Mouse (Mus musculus): ENCODE measurements around the gene Vps33b.
A peak's percentile ranks its signal among the peaks of the same experiment; 100 is the strongest.

Gene Vps33b

DNA sequence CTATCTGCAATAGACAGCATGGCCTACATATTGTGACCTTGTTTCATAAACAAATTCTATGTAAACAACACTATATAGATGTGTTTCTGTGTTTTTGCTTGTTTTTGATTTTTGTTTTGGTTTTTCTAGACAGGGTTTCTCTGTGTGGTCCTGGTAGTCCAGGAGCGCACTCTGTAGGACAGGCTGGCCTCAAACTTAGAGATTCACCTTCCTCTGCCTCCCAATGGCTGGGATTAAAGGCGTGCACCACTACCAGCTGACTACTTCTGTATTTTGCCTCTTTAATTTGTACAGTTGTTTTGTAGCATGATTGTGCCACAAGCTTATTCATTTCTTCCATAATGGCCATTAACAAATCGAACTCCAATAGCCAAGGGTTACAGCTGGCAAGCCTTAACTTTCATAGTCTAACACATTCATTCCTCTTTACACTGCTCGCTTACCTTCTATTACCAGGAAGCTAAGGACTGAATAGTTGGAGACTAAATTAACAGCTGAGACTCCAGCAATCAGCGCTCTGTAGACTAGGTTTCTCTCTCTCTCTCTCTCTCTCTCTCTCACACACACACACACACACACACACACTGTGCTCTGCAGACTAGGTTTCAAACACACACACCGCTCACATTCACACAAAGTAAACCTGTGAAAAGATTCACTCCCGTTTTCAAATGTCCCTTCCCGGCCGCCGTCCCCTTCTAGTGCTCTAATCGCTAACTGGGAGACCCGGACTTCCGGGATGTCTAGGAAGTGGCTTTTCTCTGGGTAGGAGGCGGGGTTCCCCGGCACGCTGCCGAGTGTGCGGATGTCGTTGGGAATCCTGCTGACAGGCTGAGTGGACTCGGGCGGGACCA, at the start of gene Vps33b:
TSS of gene Vps33b (plus strand) at position 753 of the 854 bp plus-strand sequence.
- DNase-seq (ENCODE audit: low spot score in 2 of 2), result peak; percentile 92 to 96

DNA sequence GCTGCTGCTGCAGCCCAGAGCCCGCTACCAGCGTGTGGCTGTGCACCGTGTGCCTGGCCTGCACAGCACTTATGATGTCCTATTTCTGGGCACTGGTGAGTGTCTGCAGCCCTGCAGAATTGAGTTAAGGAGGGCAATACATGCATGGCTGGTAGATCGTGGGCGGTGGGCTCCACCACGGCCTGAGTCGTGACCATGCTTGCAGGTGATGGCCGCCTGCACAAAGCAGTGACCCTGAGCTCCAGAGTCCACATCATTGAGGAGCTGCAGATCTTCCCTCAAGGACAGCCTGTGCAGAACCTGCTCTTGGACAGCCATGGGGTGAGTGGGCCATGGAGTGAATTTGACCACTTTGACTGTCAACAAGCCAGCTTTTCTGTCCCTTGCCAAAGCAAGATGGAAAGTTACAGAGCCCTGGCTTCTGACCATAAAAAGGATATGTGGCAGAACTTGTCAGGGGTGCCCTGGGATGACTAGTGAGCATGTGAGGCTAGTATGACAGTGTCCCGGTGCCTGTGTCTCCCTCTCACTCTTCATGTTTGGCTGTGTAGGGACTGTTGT, 49.1 kb upstream of the Vps33b start:
- no peak for DNase-seq (ENCODE audit: low spot score in 2 of 2)

DNA sequence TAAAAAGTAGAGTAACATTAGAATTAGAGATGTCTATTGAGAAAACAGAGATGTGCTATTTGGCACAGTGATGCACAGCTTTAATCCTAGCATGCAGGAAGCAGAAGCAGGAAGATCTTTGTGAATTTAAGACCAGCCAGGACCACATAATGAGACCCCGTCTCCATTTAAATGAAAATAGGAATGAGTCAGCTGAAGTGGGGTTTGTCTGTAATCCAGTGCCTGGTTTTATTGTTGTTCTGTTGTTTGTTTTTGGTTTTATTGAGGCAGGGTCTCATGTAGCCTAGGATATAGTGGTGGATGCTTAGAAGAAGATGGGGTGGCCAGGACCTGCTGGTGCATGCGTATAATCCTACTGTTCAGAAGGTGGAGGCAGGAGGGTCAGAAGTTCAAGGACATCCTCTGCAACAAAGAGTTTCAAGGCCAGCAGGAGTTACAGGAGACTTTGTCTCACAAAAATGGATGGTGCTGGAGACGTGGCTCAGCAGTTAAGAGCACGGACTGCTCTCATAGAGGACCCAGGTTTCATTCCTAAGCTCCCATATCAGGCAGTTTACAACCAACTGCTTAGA, 48.2 kb upstream of the Vps33b start:
- no peak for DNase-seq (ENCODE audit: low spot score in 2 of 2)

DNA sequence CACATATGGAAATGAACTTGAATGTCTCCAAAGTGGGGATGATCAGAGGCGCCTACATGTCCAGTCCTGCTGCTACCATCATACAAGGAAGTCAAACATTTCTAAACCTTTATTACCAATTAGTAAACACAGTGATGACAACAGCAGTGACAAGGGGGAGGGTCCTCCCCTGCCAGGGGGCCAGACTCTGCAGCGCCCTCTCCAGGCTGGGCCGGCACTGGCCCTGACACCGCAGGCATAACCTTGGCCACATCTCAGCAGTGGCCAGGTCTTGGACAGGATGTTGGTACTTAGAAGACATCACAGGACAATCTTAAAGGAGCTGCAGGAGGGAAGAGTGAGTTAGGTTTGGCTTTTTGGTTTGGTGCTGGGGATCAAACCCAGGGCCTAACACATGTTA, 42.4 kb upstream of the Vps33b start:
- no peak for DNase-seq (ENCODE audit: low spot score in 2 of 2)

GRCm38 (mm10) chr7:80230196-80230595, 39.3 kb upstream of the Vps33b start:
- DNase-seq (ENCODE audit: low spot score in 2 of 2), result peak; percentile 47 to 65

DNA sequence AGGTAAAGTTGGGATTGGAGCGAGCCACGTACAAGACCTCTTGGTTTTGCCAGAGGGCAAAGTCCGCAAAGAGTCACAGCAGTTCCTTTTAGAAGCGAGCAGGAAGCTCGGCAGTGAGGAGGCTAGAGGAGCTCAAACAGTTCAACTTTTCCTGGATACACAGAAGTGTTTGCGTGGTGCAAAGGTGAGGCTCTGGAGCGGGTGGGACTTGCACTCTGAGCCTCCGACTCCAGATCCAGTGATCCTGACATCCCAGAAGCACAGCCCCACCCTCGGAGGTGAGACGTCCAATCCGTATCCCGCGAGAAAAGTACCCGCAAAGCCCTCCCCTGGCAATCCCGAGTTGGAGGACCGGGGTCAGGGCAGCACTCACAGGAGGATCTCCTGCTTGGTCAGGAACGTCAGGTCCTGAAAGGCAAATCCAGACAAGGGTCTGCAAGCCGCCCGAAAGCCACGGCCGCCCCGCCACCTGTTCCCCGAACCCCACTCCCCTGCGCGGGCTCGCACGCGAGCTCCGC, 37.4 kb upstream of the Vps33b start:
- no peak for DNase-seq (ENCODE audit: low spot score in 2 of 2)

- DNase-seq (ENCODE audit: low spot score in 2 of 2), result peak; percentile 98 to 99
These were observed 36.9 kb upstream of the Vps33b start, which contains the start of the genes Cib1 and Gdpgp1 for GRCm38 (mm10) chr7:80232489-80233029. TSS of gene Cib1 (minus strand) at chr7:80232813. TSS of gene Gdpgp1 (plus strand) at chr7:80232865.

- no peak for DNase-seq (ENCODE audit: low spot score in 2 of 2)
These were observed 35.6 kb upstream of the Vps33b start for GRCm38 (mm10) chr7:80233799-80234198.

GRCm38 (mm10) chr7:80238542-80238941, 30.9 kb upstream of the Vps33b start:
- DNase-seq (ENCODE audit: low spot score in 2 of 2), result no peak

- DNase-seq (ENCODE audit: low spot score in 2 of 2), result no peak
These were observed 27.8 kb upstream of the Vps33b start for GRCm38 (mm10) chr7:80241661-80242060.

- no peak for DNase-seq (ENCODE audit: low spot score in 2 of 2)
These were observed 24.6 kb upstream of the Vps33b start for GRCm38 (mm10) chr7:80244851-80245250.

GRCm38 (mm10) chr7:80246148-80246721, 23.2 kb upstream of the Vps33b start, which contains the start of gene Ttll13:
TSS of gene Ttll13 (plus strand) at chr7:80246376.
- DNase-seq (ENCODE audit: low spot score in 2 of 2), result peak; percentile 97

GRCm38 (mm10) chr7:80246859-80247258, 22.6 kb upstream of the Vps33b start:
- DNase-seq (ENCODE audit: low spot score in 2 of 2), result no peak

DNA sequence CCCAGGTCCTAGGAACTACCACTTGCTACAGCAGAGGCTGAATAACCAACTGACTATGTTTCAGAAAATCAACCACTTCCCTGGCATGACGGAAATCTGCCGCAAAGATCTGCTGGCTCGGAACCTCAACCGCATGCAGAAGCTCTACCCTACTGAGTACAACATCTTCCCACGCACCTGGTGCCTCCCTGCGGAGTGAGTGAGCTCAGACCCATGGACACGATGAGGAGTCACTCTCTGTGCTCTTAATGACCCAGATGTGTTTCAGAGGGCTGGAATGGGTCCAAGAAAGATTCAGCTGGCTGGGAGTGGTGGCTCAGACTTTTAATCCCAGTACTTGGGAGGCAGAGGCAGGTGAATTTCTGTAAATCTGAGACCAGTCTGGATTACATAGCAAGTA, 17.0 kb upstream of the Vps33b start:
- no peak for DNase-seq (ENCODE audit: low spot score in 2 of 2)

GRCm38 (mm10) chr7:80252886-80253285, 16.6 kb upstream of the Vps33b start:
- no peak for DNase-seq (ENCODE audit: low spot score in 2 of 2)

- DNase-seq (ENCODE audit: low spot score in 2 of 2), result no peak
These were observed 13.5 kb upstream of the Vps33b start for GRCm38 (mm10) chr7:80255981-80256380.

DNA sequence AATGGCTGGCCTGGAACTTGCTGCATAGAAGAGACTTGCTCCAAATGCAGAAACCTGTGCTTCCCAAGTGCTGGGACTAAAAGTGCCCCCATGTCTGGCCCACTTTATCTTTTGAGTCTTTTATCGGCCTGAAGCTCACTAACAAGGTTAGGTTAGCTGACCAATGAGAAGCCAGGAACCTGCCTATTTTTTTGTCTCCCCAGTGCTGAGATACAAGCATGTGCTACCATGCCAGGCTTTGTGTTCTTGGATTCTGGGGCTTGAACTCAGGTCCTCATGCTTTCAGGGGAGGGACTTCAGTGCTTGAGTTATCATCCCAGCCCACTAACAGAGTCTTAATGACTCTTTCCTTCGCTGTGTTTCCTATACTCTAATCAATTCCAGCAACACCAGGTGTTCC, 11.7 kb upstream of the Vps33b start:
- DNase-seq (ENCODE audit: low spot score in 2 of 2), result no peak

GRCm38 (mm10) chr7:80260625-80261371, 8.7 kb upstream of the Vps33b start, which contains the start of gene Ngrn:
TSS of gene Ngrn (plus strand) at chr7:80261215.
- DNase-seq (ENCODE audit: low spot score in 2 of 2), result peak; percentile 81 to 87

- DNase-seq (ENCODE audit: low spot score in 2 of 2), result no peak
These were observed 8.0 kb upstream of the Vps33b start for GRCm38 (mm10) chr7:80261372-80261990.

GRCm38 (mm10) chr7:80264606-80265005, 4.8 kb upstream of the Vps33b start:
- no peak for DNase-seq (ENCODE audit: low spot score in 2 of 2)

DNA sequence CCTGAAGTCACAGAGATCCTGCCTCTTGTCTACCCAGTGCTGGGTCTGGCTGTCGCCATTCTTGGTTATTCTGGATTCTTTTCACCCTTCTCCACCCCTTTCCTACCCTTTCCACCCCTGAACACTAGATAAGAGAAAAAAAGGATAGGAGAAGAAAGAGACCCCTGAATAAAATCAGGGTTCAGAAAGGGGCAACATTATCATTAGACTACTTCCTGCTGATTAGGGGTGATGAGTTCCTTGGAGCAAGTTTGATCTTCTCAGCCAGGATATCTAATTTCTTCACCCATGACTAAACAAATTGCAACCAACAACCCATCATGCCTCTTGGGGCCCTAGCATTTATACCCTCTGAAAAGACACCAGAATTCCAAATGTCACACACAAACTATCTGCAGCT, 1.7 kb upstream of the Vps33b start:
- no peak for DNase-seq (ENCODE audit: low spot score in 2 of 2)

Data from spleen, postnatal 36 days (tissue).